Mouse (Mus musculus): ENCODE results near the gene Rnf113a2.

The Rnf113a2 gene

DNA sequence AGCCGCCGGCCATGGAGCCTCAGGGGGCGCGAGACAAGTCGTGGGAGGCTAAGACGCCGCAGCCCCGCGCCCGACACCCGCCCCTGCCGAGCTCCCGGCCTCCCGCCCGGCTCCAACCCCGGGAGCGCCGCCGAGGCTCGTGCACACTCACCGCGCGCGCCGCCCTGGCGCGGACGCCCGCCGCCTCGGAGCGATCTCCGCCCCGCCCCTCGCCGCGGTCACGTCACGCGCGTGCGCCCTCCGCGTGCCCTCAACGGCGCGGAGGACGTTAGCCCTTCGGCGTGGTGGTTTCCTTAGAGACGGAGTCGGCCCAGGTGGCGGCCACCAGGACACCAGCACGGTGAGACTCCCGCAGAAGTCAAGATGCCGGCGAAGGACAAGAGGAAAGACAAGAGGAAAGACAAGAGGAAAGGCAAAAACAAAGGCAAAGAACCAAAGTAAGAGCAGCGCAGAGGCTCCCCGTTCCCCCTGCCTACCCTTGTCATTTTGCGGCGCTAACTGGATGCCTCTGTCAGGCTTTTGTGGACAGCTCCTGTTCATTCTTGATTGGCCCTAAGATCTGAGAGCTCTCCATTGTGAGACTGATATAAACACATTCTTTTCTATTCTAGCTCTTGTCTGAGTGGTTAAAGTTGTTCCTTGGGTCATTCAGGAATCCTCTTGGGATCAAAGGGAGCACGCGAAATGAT lies 8.0 kb upstream of the Rnf113a2 start, which contains the start of the genes Entpd5 and Bbof1:
Gene Entpd5, minus strand, starts transcription at position 211 of the 689 bp plus-strand sequence.
Gene Bbof1, plus strand, starts transcription at position 253 of the 689 bp plus-strand sequence.
- peak; percentile 94 for DNase-seq

DNA sequence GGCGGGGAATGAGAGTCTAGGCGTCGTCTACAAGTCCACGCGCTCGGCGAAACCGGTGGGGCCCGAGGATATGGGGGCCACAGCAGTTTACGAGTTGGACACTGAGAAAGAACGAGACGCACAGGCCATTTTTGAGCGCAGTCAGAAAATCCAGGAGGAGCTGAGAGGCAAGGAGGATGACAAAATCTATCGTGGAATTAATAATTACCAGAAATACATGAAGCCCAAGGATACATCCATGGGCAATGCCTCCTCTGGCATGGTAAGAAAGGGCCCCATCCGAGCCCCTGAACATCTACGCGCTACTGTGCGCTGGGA lies 568 bp downstream of the Rnf113a2 start:
- DNase-seq, result no peak

DNA sequence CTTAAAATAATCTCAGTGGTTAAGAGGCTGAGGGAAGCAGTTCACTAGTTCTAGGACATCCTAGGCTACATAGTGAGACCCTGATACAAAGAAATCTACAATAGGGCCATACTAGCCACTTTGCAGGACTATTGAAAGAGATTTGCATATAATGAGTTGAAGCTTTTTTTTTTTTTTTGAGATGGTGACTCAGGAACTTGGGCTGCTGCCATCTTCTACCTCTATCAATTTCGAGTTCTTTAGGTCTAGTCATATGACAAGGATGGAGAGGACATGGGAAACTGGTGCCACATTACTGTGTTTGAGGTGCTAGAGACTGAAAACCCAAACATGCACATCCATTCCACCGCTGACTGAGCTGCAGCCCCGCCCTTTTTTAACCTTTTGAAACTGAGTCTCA lies 7.0 kb downstream of the Rnf113a2 start:
- no peak for DNase-seq

DNA sequence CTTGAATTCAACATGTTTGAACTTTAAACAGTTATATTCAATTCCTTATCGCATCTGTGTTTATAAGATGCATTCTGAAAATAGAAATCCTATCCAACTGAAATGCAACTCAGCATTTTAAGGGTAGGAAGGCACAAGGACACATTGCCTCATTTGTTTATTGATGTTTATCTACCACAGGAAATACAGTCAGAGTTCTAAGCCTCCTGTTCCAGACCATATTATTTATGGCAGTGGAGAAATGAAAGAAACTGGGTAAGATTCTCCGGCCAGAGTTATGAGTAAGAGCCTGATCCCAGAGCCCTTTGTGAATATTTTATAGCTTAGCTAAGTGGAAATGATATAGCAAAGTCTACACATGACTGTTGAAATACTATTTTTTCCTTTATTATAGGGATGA lies 12.8 kb downstream of the Rnf113a2 start:
- DNase-seq, result no peak

DNA sequence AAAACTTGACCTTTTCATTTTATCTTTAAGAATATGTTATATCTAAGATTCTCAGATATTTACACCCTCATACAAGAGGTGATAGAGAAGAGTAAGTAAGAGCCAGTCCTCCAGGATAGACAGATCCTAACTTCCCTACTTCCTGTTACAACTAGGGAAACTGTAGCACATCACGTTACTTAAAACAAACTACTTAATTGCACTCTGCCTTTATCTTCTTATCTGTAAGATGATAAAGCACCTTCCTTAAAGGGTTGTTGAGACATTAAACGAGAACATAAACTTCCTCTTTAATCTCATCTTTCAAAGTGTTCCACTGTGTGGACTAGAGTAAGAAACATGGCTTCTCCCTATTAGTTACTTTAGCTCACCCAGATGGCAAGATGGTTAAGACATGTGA lies 21.7 kb downstream of the Rnf113a2 start:
- no peak for DNase-seq

DNA sequence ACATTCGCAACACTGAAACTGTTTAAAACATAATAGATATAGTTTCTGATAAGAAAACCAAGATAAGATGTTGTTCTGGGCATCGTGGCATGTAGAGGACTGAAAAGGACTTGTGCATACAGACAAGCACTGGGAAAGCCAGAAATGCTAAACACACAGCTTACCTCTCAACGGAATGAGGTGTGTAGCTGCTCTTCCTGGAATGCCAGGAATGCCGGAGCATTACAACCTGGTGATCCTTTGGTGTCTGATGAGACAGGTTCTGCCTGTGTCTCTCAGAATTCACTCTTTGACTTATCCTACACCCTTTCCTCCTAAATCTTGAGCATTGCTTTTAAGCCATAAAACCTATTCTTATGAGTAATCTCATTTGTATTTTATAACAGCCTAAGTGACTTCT lies 25.5 kb downstream of the Rnf113a2 start:
- no peak for DNase-seq

DNA sequence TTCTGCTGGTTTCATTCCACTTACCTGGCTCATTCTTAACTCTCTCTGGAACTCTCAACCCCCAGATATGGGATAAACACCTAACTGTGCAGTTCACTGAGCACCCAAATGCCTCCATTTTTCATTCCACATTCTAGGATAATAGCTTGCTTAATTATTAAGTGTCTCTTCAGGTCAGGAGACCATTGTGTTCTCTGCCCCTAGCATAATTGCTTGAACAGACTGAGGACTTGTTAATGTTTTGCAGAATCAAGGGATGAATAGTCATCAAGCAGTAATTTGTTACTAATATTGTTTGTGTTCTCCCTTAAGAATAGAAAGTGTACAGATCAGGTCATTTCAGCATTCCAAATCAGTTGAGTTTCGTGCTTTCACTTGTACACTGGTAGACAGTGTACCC lies 30.4 kb downstream of the Rnf113a2 start:
- DNase-seq, result no peak

DNA sequence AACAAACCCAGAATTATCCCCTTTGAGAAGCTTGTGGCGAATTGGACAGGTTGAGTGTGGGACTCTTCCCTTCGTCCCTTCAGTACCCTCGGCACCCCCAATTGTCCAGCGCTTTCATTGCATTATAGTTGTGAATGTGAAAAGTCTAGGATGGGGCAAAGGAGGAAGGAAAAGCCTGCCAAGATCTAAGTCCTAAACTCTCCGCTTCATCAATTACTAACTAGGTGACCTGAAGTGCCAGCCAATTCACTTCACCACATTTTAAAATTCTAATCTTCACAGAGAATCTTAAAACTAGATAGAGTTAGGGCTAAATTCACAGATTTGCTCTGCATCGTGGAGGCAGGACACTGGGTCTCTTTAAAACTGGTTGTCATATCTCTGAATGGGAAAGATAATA lies 31.2 kb downstream of the Rnf113a2 start:
- no peak for DNase-seq

DNA sequence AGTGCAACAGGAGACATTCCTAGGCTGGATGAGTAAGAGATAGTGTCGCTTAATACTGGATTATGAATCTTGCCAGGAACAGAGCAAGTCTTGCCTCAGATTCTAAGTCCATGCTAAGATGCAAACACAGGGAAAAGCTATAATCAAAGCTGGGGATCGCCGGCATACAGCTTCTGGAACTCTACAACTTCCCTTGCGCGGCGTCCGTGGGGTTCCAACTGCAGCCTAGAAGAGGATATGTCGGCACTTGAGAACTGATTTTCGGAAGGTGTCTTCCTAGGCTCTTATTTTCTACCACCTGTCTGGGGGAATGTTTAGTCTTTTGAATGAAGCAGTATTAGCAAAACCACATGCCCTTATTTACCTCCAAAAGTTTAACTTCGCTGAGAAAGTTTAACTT lies 32.9 kb downstream of the Rnf113a2 start:
- peak; percentile 18 for DNase-seq

DNA sequence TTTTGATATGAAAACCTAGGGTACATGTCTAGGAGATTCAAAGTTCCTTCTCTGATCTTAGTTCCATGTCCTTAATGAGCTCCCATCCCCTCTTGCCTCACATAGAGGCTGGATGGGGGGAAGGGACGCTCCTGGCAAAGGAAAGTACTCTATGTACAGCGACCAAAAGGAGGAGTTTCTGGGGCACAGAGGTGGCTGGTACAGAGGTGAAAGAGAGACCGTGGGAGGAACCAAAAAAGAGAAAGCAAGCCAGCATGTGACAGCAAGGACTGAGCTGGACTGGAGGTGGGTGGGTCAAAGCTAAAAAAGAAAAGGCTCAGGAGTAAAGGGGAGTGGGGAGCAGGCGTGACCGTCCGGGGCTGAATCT lies 33.3 kb downstream of the Rnf113a2 start:
- peak; percentile 61 for DNase-seq

DNA sequence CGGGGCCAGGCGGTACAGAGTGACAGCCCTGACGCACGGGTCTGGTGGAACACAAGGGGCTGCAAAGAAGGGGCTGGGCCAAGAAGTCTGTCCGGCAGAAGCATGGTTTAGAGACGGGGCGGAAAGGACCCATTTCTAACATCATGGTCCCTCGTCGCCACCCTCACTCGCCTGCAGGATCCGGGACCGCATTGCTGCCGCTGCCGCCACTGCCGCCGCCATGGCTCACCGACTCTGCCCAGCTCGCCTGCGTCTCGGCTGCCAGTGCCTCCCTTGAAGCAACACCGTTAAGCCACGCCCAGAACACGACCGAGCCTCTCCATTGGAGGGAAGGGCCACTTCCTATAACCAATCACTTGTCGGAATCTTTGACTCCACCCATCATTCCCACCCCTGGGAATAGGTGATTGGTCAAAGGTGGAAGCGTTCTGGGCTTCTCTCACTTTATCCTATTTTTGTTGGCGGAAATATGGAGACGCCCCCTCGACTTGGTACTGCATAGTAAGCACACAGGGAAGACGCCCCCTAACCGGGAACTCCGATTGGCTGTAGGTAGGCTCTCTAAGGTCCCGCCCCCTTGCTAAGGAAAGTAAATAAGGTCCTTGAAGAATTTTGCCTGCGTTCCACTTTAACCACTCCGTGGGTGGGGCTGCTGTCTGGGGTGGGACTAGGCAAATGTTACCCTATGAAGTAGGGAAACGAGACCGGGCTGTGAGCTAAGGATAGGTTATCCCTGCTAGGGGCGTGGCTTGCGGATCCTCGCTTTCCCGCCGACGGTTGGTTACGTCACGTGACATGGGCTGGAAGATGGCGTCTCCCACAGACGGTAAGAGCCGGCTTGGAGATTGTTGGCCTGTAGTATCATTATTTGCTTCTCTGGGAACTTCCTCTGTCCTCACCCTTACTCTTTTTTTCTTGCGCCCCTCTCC lies 34.0 kb downstream of the Rnf113a2 start, which contains the start of the genes Aldh6a1 and Lin52:
Gene Aldh6a1, minus strand, starts transcription at position 287 of the 929 bp plus-strand sequence.
Gene Lin52, plus strand, starts transcription at position 705 of the 929 bp plus-strand sequence.
- peak; percentile 98 for DNase-seq

DNA sequence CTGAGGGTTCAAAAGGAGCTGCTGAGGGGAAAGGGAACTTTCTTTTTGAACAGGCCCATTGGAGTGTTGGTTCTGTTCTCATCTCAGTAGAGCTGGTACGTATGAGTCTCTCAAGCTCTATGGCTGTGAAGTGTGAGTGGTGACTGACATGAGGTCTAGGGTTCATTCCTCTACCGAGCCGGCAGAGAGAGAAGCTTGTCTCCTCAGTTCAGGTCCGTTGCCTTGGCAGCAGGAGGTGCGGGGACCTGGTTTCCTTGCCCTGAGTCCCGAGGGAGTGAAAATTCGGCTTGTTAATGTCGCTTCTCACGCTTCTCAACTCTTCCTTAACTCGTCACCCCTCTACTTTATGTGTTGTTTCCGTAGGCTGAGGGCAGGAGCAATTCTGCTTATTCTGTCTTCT lies 34.8 kb downstream of the Rnf113a2 start:
- peak; percentile 17 for DNase-seq

DNA sequence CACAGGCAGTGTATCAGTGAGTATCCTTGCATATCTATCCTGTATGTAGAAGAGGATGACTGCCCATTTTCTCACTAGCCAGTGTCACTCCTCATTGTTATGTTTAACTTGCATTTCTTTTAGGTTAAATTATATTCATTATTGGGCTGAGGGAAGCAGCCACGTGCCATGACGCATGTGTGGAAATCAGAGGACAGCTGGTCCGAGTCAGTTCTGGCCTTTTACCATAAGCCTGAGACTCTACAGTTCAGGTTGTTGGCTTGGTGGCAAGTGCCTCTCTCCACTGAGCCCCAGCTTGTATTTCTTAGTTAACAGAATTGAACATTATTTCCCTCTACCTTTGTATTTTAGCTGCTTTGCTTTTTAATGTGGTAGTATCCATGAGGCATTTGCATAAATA lies 39.9 kb downstream of the Rnf113a2 start:
- DNase-seq, result no peak

DNA sequence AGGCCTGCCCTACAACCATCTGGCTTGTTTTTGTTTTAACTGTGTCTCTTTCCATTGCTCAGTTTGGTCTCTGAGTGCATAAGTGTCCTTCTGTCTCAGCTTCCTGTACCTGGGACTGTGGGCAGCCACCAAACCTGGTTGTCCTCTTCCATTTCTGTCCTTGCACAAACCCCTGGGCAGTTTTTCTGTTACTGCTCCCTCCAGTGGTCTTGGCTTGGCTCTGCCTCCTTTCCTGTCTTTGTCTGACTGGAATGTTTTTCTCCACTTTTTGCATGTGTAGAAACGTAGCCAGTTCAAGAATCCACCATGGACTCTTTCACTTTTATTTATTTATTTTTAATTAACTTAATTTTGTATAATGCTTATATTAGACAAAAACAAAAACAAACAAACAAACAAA lies 42.8 kb downstream of the Rnf113a2 start:
- DNase-seq, result peak; percentile 16

DNA sequence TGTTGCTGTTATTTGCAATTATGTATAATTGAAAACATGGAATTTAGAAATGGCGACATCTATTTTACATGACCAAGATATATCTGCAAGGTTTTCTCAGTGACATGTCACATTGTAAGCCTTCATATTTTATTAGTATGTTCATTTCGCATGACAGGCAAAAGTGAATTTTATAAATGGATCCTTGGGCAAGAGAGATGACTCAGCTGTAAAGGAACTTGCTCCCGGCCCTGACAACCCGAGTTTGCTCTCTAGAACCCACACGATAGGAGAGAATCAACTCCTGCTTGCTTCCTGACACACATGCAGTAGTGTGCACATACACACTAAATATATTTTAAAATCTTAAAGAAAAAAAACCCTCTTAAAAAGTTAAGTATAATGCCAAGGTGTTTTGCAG lies 44.4 kb downstream of the Rnf113a2 start:
- DNase-seq, result no peak

DNA sequence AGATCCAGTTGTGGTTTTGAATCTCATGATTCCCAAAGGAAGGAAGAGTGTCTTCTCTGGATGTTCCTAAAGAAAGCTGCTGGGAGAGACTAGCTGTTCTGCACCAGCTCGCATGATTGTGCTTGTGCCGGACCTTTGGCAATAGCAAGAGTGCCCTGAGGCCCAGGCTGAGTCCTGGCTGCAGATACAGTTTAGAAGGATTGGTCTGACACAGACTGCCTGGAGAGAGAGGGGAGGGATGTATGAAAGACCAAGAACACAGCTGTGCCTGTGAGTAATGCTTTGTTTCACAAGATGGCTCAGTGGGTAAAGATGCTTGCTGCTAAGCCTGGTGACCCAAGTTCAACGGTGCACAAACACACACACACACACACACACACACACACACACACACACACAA lies 45.9 kb downstream of the Rnf113a2 start:
- DNase-seq, result no peak

All from kidney, postnatal 10 days (tissue).